Mouse (Mus musculus): ENCODE results near the gene Echs1. TPM values are rescaled to one million over a fixed set of nuclear protein-coding genes. Genes with fewer than 3 reads are reported as not detected.

Echs1 gene
- total RNA-seq, 1 experiment from 2014 or later = 42.3 TPM

DNA sequence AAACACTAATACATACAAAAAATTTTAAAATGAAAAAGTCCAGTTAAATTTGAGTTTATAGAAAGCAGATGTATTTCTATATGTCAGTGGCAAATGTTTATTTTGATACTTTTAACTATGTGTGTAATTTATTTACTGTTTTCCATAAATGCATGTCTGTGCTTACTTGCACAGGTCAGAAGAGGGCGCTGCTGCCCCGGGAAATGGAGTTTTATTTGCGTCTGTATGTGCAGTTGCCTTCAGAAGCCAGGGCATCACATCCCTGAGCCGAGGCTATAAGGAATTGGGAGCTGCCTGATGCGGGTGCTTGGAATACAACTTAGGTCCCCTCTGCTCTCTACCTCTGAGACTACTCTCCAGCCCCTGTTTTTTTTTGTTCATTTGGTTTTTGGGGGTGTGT, 37.6 kb downstream of the Echs1 start:
- ATAC-seq (replicated peaks; ENCODE audit: insufficient number of reproducible peaks, low FRiP score, low TSS enrichment, poor library complexity, severe bottlenecking) = 0 out of 2 replicates have a peak, but pooled peaks have one; percentile 41

GRCm38 (mm10) chr7:140077698-140078097, 38.6 kb downstream of the Echs1 start:
- peak; percentile 51 for ATAC-seq (replicated peaks; ENCODE audit: insufficient number of reproducible peaks, low FRiP score, low TSS enrichment, poor library complexity, severe bottlenecking)

- ATAC-seq (replicated peaks; ENCODE audit: insufficient number of reproducible peaks, low FRiP score, low TSS enrichment, poor library complexity, severe bottlenecking) = peak; percentile 57
These were observed 46.1 kb downstream of the Echs1 start for GRCm38 (mm10) chr7:140070042-140070711.

DNA sequence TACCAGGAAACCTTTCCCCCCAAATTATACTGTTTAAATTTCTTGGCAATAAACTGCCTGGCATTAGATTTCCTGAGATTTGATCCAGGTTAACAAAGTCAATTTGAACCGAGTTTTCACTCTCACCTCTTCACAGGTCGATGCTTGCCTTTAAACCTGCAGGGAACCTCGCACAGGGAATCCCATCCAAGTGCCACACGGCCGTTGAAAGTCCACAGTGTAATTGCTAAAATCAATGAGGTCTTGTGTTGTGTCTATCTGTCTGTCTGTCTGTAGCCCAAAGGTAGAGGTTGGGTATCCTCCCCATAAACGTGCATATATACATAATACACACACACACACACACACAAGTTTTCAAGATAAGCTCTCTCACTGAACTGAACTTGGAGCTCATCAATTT, 48.9 kb downstream of the Echs1 start:
- ATAC-seq (replicated peaks; ENCODE audit: insufficient number of reproducible peaks, low FRiP score, low TSS enrichment, poor library complexity, severe bottlenecking) = no peak

- ATAC-seq (replicated peaks; ENCODE audit: insufficient number of reproducible peaks, low FRiP score, low TSS enrichment, poor library complexity, severe bottlenecking) = peak; percentile 52; the same call in 1 of the 2 replicates
These were observed 53.2 kb downstream of the Echs1 start for GRCm38 (mm10) chr7:140063092-140063491.

DNA sequence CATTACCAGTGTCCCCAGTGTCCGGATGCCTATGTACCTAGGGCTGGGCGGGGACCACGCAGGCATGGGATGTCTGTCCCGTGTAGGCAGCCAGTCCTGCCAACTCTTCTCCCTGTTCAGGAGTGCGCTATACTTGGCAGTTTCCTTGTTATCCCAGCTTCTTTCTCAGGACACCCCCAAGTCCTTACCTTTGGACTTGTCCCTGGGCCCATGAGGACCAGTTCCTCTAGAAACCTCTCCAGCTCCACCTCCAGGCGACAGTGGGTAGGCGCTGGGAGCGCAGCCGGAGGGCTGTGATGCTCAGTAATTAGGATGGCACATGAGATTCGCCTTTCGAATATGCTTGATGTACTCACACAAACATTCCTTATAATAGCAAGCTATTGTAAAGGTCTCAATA, 54.0 kb downstream of the Echs1 start:
- ATAC-seq (replicated peaks; ENCODE audit: insufficient number of reproducible peaks, low FRiP score, low TSS enrichment, poor library complexity, severe bottlenecking) = no peak

DNA sequence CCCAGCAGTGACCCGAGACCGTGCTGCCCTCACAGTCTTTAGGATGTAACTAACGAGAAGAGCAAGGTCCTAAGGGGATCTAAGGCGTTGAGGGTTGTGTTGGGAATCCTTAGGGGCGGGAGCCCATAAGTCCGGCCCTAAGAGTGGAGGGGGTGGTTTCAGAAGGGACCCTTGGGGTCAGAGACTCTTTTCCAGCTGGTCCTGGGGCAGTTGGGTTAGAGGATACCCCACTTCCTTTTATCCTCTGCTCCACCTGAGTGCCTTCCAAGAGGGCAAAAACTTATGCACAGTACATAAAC, 54.5 kb downstream of the Echs1 start:
- no peak for ATAC-seq (replicated peaks; ENCODE audit: insufficient number of reproducible peaks, low FRiP score, low TSS enrichment, poor library complexity, severe bottlenecking)

GRCm38 (mm10) chr7:140060936-140061831, 55.1 kb downstream of the Echs1 start:
- no peak for ATAC-seq (replicated peaks; ENCODE audit: insufficient number of reproducible peaks, low FRiP score, low TSS enrichment, poor library complexity, severe bottlenecking)

DNA sequence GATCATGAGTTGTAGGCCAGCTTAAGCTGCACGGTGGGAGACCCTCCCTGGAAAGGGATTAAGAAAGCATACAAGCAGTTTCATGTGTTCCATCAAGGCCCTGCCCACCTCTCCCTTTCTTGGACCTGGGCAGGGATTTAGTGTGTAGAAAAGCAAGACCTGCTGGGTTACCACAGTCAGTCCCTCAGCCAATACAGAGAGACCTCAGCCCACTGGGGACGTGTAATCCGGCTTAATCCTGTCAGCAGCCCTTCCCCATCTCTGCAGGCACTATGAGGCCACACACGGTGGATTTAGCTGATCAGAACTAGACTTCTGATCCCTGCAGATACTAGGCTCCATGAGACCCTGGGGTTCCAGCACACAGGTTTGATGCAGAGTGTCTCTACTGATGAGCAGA, 56.7 kb downstream of the Echs1 start:
- ATAC-seq (replicated peaks; ENCODE audit: insufficient number of reproducible peaks, low FRiP score, low TSS enrichment, poor library complexity, severe bottlenecking) = no peak

GRCm38 (mm10) chr7:140058528-140058927, 57.7 kb downstream of the Echs1 start:
- ATAC-seq (replicated peaks; ENCODE audit: insufficient number of reproducible peaks, low FRiP score, low TSS enrichment, poor library complexity, severe bottlenecking) = no peak

GRCm38 (mm10) chr7:140057413-140058407, 58.6 kb downstream of the Echs1 start:
- no peak for ATAC-seq (replicated peaks; ENCODE audit: insufficient number of reproducible peaks, low FRiP score, low TSS enrichment, poor library complexity, severe bottlenecking)

Other genes starting within 250 kb of the Echs1 start
- gene Kndc1, start 221.8 kb downstream of the Echs1 start, total RNA-seq (2017) = not detected in 3 replicates
- not detected in 3 replicates for gene Utf1, start 172.7 kb downstream of the Echs1 start, total RNA-seq (2017)
- 1.5 TPM in 1 of 3 replicates, not detected in the others for gene 6430531B16Rik, start 137.7 kb downstream of the Echs1 start, total RNA-seq (2017)
- 10.2 to 54.2 TPM (median 40.8 TPM) in 3 replicates for gene Adam8, start 123.9 kb downstream of the Echs1 start, total RNA-seq (2017)
- 27.4 to 31.4 TPM (median 27.6 TPM) in 3 replicates for gene Zfp511, start 80.1 kb downstream of the Echs1 start, total RNA-seq (2017)
- gene Tubgcp2, start 79.8 kb downstream of the Echs1 start, total RNA-seq (2017) = 16.3 to 28.9 TPM (median 26.9 TPM) in 3 replicates
- not detected in 3 replicates for gene Msx3, start 67.4 kb downstream of the Echs1 start, total RNA-seq (2017)
- 0.68 TPM in 1 of 3 replicates, not detected in the others for gene Caly, start 33.9 kb downstream of the Echs1 start, total RNA-seq (2017)
- not detected in 3 replicates for gene Prap1, start 23.1 kb downstream of the Echs1 start, total RNA-seq (2017)
- gene Fuom, start 14.0 kb downstream of the Echs1 start, total RNA-seq (2017) = 2.8 to 7.7 TPM (median 4.5 TPM) in 3 replicates
- gene Paox, start 677 bp downstream of the Echs1 start, total RNA-seq (2017) = 0.87 to 1.5 TPM (median 1.2 TPM) in 3 replicates
- gene Mtg1, start 21.1 kb upstream of the Echs1 start, total RNA-seq (2017) = 3.7 to 7.6 TPM (median 4.4 TPM) in 3 replicates
- gene Sprn, start 38.4 kb upstream of the Echs1 start, total RNA-seq (2017) = not detected in 3 replicates
- not detected in 3 replicates for gene Olfr522, start 48.3 kb upstream of the Echs1 start, total RNA-seq (2017)
- not detected in 3 replicates for gene Olfr523, start 56.7 kb upstream of the Echs1 start, total RNA-seq (2017)
- not detected in 3 replicates for gene Olfr524, start 89.5 kb upstream of the Echs1 start, total RNA-seq (2017)
- 0.39 to 0.48 TPM in 2 of 3 replicates, not detected in the other for gene Cd163l1, start 101.8 kb upstream of the Echs1 start, total RNA-seq (2017)
- 0.85 to 2.5 TPM in 2 of 3 replicates, not detected in the other for gene 5830411N06Rik, start 130.8 kb upstream of the Echs1 start, total RNA-seq (2017)
- not detected in 3 replicates for gene Olfr525, start 204.4 kb upstream of the Echs1 start, total RNA-seq (2017)
- not detected in 3 replicates for gene Olfr527, start 217.5 kb upstream of the Echs1 start, total RNA-seq (2017)
- gene Olfr60, start 245.2 kb upstream of the Echs1 start, total RNA-seq (2017) = not detected in 3 replicates

Data from monocyte, adult 5-6 weeks (primary cell).